Mouse (Mus musculus) MEL (cell line): Measurements from ENCODE around the gene Gm13271. TPM values are rescaled to one million over a fixed set of nuclear protein-coding genes. Genes with fewer than 3 reads are reported as not detected.
"Not testable (repeated sequence)": the region's sequence is repeated elsewhere in the genome, so short reads cannot be mapped to it uniquely, and the experiment has no call there.

Experiments
- DNase-seq: peaks from one replicate; pipeline ENCODE4 v3.0.0; 2011; ENCODE audit warnings: low read depth, low spot score
- H3K27ac ChIP-seq: 2 replicates; pipeline ENCODE4 v1.5.1; 2012; ENCODE audit warnings: low read depth, mild to moderate bottlenecking, control low read depth, low read length, moderate library complexity; ENCODE audit not compliant: control insufficient read depth
- H3K27me3 ChIP-seq, 2 experiments: fragments of 150-350 bp in 1 of 2; sonication (generic) in 1 of 2; 2 replicates each; pipeline ENCODE4 v1.6.1; 2012; ENCODE audit warnings: low read length in 2 of 2, mild to moderate bottlenecking in 2 of 2, improper control_type of control experiment in 1 of 2, moderate library complexity in 1 of 2; ENCODE audit not compliant: insufficient read depth in 2 of 2, control insufficient read depth in 1 of 2
- H3K36me3 ChIP-seq, 2 experiments: 2 replicates each; pipeline ENCODE4 v1.6.1; 2012 to 2014; ENCODE audit warnings: low read length in 2 of 2, improper control_type of control experiment in 1 of 2, inconsistent platforms in 1 of 2, mild to moderate bottlenecking in 1 of 2; ENCODE audit not compliant: insufficient read depth in 2 of 2, control insufficient read depth in 1 of 2
- H3K4me1 ChIP-seq, 2 experiments: fragments of 150-350 bp in 1 of 2; sonication (generic) in 1 of 2; 2 replicates each; pipeline ENCODE4 v1.6.1; 2012; ENCODE audit warnings: low read length in 2 of 2, improper control_type of control experiment in 1 of 2, mild to moderate bottlenecking in 1 of 2; ENCODE audit not compliant: insufficient read depth in 2 of 2, control insufficient read depth in 1 of 2
- H3K4me3 ChIP-seq, 2 experiments: fragments of 150-350 bp in 1 of 2; sonication (generic) in 1 of 2; 2 replicates each; pipeline ENCODE4 v1.5.1; 2012; ENCODE audit warnings: low read depth in 2 of 2, low read length in 2 of 2, mild to moderate bottlenecking in 2 of 2, moderate library complexity in 2 of 2, control low read depth in 1 of 2, improper control_type of control experiment in 1 of 2; ENCODE audit not compliant: control insufficient read depth in 1 of 2, insufficient read depth in 1 of 2
- H3K79me2 ChIP-seq: 2 replicates; pipeline ENCODE4 v1.6.1; 2012; ENCODE audit warnings: mild to moderate bottlenecking, low read length, moderate library complexity; ENCODE audit not compliant: control insufficient read depth, poor library complexity, insufficient read depth
- H3K9ac ChIP-seq: 2 replicates; pipeline ENCODE4 v1.6.1; 2012; ENCODE audit warnings: low read depth, mild to moderate bottlenecking, control low read depth, low read length, moderate library complexity; ENCODE audit not compliant: control insufficient read depth, poor library complexity, severe bottlenecking
- H3K9me3 ChIP-seq: fragments of 150-350 bp; sonication (generic); replicated peaks from 2 replicates; pipeline ENCODE4 v1.6.1; 2012; ENCODE audit warnings: mild to moderate bottlenecking, low read length, improper control_type of control experiment, moderate library complexity; ENCODE audit not compliant: insufficient read depth
- polyA plus RNA-seq, 2 experiments: library from polyadenylated mRNA; stranded (reverse) in 1 of 2; unstranded in 1 of 2; fragments of >175 nt in 1 of 2; fragments of >200 nt in 1 of 2; gene quantifications; 2 replicates each; pipeline versions ENCODE4 v1.2.1 to v1.2.4; 2012; ENCODE audit warnings: low replicate concordance in 2 of 2, low read depth in 1 of 2; ENCODE audit not compliant: insufficient read length in 2 of 2, insufficient read depth in 1 of 2, missing spikeins in 1 of 2
- total RNA-seq: library from RNA; depleted of rRNA; stranded (reverse); fragments of 300-350 nt; gene quantifications from 2 replicates; pipeline ENCODE4 v1.2.3, GENCODE M21; 2012

Gm13271 gene
- total and polyA plus RNA-seq, 3 experiments = not detected

DNA sequence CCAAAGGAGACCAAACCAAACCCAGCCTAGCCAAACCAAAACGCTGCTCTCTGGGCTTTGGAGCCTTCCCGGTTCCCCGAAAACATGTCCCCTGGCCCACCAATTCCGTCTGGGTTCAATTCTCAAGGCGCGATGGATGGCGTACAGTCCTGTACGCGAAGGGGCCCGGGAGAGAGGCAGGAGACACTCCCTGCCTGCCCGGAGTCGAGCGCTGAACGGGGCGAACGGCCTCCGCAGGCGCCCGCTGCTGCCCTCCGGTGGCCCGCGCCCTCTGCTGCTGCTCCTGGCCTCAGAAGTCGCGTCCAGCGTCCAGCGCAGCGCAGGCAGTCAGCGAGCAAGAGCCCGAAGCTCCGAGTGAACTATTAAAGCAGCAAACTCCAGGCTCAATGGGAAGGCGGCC, 27.7 kb downstream of the Gm13271 start:
- not testable (repeated sequence) for DNase-seq, H3K27me3 ChIP-seq, H3K36me3 ChIP-seq, H3K4me1 ChIP-seq, H3K4me3 ChIP-seq, H3K9ac ChIP-seq, H3K27ac ChIP-seq, H3K79me2 ChIP-seq, H3K9me3 ChIP-seq

- not testable (repeated sequence) for DNase-seq
These were observed 30.7 kb downstream of the Gm13271 start, which contains the start of gene Gm13276 for GRCm38 (mm10) chr4:88785409-88785808. Gm13276 (plus strand) TSS chr4:88785709.

GRCm38 (mm10) chr4:88788402-88788801, 33.7 kb downstream of the Gm13271 start, which contains the start of gene Gm13277:
Gm13277 (plus strand) TSS chr4:88788632.
- not testable (repeated sequence) for H3K79me2 ChIP-seq, H3K4me1 ChIP-seq, DNase-seq, H3K27me3 ChIP-seq, H3K9ac ChIP-seq, H3K9me3 ChIP-seq, H3K27ac ChIP-seq, H3K4me3 ChIP-seq, H3K36me3 ChIP-seq

More at GRCm38 (mm10) chr4:88785409-88785808, 30.7 kb downstream of the Gm13271 start, which contains the start of gene Gm13276:
- not testable (repeated sequence) for H3K4me1 ChIP-seq, H3K27me3 ChIP-seq, H3K36me3 ChIP-seq, H3K9me3 ChIP-seq, H3K79me2 ChIP-seq, H3K4me3 ChIP-seq, H3K9ac ChIP-seq, H3K27ac ChIP-seq

DNA sequence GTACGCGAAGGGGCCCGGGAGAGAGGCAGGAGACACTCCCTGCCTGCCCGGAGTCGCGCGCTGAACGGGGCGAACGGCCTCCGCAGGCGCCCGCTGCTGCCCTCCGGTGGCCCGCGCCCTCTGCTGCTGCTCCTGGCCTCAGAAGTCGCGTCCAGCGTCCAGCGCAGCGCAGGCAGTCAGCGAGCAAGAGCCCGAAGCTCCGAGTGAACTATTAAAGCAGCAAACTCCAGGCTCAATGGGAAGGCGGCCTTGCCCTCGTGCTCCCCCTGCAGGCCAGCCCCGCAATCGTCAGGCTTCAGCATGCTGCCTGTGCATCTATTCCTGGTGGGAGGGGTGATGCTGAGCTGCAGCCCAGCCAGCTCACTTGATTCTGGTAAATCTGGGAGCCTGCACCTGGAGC, 36.6 kb downstream of the Gm13271 start, which contains the start of gene Gm13278:
TSS of gene Gm13278 (plus strand) at position 301 of the 400 bp plus-strand sequence.
- H3K4me1 ChIP-seq, H3K79me2 ChIP-seq, H3K27ac ChIP-seq, H3K36me3 ChIP-seq, DNase-seq, H3K9ac ChIP-seq, H3K9me3 ChIP-seq, H3K4me3 ChIP-seq, H3K27me3 ChIP-seq: not testable (repeated sequence)

DNA sequence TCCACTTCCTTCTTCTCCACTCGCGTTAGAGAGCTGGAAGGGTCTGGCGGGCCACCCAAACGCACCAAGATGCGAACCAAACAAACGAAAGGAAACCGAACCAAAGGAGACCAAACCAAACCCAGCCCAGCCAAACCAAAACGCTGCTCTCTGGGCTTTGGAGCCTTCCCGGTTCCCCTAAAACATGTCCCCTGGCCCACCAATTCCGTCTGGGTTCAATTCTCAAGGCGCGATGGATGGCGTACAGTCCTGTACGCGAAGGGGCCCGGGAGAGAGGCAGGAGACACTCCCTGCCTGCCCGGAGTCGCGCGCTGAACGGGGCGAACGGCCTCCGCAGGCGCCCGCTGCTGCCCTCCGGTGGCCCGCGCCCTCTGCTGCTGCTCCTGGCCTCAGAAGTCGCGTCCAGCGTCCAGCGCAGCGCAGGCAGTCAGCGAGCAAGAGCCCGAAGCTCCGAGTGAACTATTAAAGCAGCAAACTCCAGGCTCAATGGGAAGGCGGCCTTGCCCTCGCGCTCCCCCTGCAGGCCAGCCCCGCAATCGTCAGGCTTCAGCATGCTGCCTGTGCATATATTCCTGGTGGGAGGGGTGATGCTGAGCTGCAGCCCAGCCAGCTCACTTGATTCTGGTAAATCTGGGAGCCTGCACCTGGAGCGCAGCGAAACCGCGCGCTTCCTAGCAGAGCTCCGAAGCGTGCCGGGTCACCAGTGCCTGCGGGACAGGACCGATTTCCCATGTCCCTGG, 39.4 kb downstream of the Gm13271 start, which contains the start of gene Gm13275:
TSS of gene Gm13275 (plus strand) at position 552 of the 740 bp plus-strand sequence.
- H3K79me2 ChIP-seq, H3K9me3 ChIP-seq, DNase-seq, H3K27me3 ChIP-seq, H3K9ac ChIP-seq, H3K4me1 ChIP-seq, H3K27ac ChIP-seq, H3K4me3 ChIP-seq, H3K36me3 ChIP-seq: not testable (repeated sequence)

- DNase-seq, H3K27ac ChIP-seq, H3K79me2 ChIP-seq, H3K4me3 ChIP-seq, H3K4me1 ChIP-seq, H3K9me3 ChIP-seq, H3K9ac ChIP-seq, H3K36me3 ChIP-seq, H3K27me3 ChIP-seq: not testable (repeated sequence)
These were observed 42.4 kb downstream of the Gm13271 start, which contains the start of gene Gm13279 for GRCm38 (mm10) chr4:88797097-88797496. Gm13279 (plus strand) TSS chr4:88797397.

- H3K4me1 ChIP-seq, H3K9ac ChIP-seq, H3K9me3 ChIP-seq, H3K36me3 ChIP-seq, H3K27ac ChIP-seq, H3K79me2 ChIP-seq, H3K4me3 ChIP-seq, H3K27me3 ChIP-seq, DNase-seq: not testable (repeated sequence)
These were observed 44.7 kb downstream of the Gm13271 start, which contains the start of gene Gm13285 for GRCm38 (mm10) chr4:88799365-88799764. Gm13285 (plus strand) TSS chr4:88799665.
